Mouse (Mus musculus) cerebellum, adult 2 months (tissue): ENCODE measurements around the gene Mrpl28.

ENCODE experiments used
- CTCF ChIP-seq: fragments of 200-500 bp; IDR thresholded peaks from 2 replicates; pipeline ENCODE4 v1.5.1; 2011; ENCODE audit warnings: low read depth, mild to moderate bottlenecking, control low read depth, low read length, moderate library complexity, borderline replicate concordance; ENCODE audit not compliant: insufficient read depth
- POLR2A ChIP-seq: fragments of 200-500 bp; IDR thresholded peaks from 2 replicates; pipeline ENCODE4 v1.6.1; 2011; ENCODE audit warnings: low read length, control low read depth, borderline replicate concordance; ENCODE audit not compliant: insufficient read depth

DNA sequence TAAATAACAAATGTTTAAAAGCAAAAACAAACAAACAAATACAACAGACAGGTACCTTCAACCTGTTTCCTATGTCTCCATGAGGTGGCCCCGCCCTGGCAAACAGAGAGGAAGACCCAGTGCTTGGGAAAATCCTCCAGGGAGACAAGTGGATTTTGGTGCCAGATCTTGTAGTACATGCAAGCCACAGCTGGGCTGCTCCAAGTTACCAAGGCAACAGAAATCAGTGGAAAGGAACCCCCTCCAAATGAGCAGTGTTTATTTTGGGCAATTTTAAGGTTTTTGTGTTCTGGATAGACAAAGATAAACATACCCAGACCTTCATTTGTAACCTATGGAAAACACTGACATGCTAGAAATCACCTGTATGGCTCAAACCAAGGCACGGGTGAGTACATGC, 44.4 kb upstream of the Mrpl28 start:
- TF ChIP-seq CTCF (no peak), POLR2A (no peak)
